Mouse (Mus musculus) cerebellum, adult 2 months (tissue): ENCODE results near the gene Odf4. TPM values are rescaled to one million over a fixed set of nuclear protein-coding genes. Genes with fewer than 3 reads are reported as not detected.
"Not testable (repeated sequence)": the region's sequence is repeated elsewhere in the genome, so short reads cannot be mapped to it uniquely, and the experiment has no call there.

Source experiments
- DNase-seq, 2 experiments: peaks; one replicate each; pipeline ENCODE4 v3.0.0; 2021
- H3K27ac ChIP-seq: fragments of 200-500 bp; 2 replicates; pipeline ENCODE4 v1.5.1; 2012; ENCODE audit warnings: low read length, control low read depth, inconsistent platforms; ENCODE audit not compliant: insufficient read depth
- H3K27me3 ChIP-seq: fragments of 200-500 bp; 2 replicates; pipeline ENCODE4 v1.6.1; 2012; ENCODE audit warnings: inconsistent platforms, mild to moderate bottlenecking, low read length, moderate library complexity; ENCODE audit not compliant: control insufficient read depth, insufficient read depth
- H3K4me1 ChIP-seq: fragments of 200-500 bp; 2 replicates; pipeline ENCODE4 v1.6.1; 2011; ENCODE audit warnings: low read length; ENCODE audit not compliant: control insufficient read depth, insufficient read depth
- H3K4me3 ChIP-seq: fragments of 200-500 bp; replicated peaks from 2 replicates; pipeline ENCODE3; 2011; ENCODE audit warnings: mild to moderate bottlenecking, low read depth, low read length, control low read depth; ENCODE audit not compliant: insufficient read depth
- CTCF ChIP-seq: fragments of 200-500 bp; IDR thresholded peaks from 2 replicates; pipeline ENCODE4 v1.5.1; 2011; ENCODE audit warnings: low read depth, mild to moderate bottlenecking, control low read depth, low read length, moderate library complexity, borderline replicate concordance; ENCODE audit not compliant: insufficient read depth
- POLR2A ChIP-seq: fragments of 200-500 bp; IDR thresholded peaks from 2 replicates; pipeline ENCODE4 v1.6.1; 2011; ENCODE audit warnings: low read length, control low read depth, borderline replicate concordance; ENCODE audit not compliant: insufficient read depth
- WGBS: fragments of 180-500 bp; shearing (Covaris S2); methylation state at CpG from one replicate; pipeline ENCODE4 v1.1.7; 2018; 5-methylcytosine and 5-hydroxymethylcytosine counted together
- polyA plus RNA-seq: library from polyadenylated mRNA; depleted of rRNA; stranded (reverse); fragments of >200 nt; gene quantifications from 2 replicates; pipeline ENCODE4 v1.2.3, GENCODE M21; 2012

Gene Odf4
- polyA plus RNA-seq, 1 experiment: 1.0 TPM

GRCm38 (mm10) chr11:68966554-68966953 is 39.7 kb upstream of the Odf4 start:
- H3K27me3 ChIP-seq: no peaks in the 10 kb centered on the region
- H3K27ac ChIP-seq: no peak overlapping the region
- DNase-seq: no peak
- no peak for TF ChIP-seq POLR2A
- H3K4me3 ChIP-seq: no peak overlapping the region
- WGBS: 63% methylated on average over 1 of the region's 1 CpGs
- H3K4me1 ChIP-seq: peaks cover 13% of the 10 kb centered on the region

DNA sequence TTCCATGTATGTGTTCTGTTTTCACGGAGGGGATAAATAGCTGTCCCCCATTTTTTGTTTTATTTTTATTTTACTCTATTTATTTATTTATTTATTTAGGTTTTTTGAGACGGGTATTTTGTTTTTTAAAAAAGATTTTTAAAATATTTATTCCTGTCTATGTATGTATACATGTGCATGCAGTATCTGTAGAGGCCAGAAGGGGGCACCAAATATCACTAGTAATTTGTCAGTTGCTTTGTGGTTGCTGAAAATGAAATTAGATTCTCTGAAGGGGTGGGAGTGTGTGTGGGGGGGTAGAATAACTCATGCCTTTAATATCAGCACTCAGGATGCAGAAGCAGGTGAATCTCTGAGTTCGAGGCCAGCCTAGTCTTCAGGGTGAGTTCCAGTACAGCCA is 39.0 kb upstream of the Odf4 start:
- Histone ChIP-seq H3K27me3 (no peaks in the 10 kb centered on the region), H3K27ac (no peak overlapping the region), H3K4me1 (peaks cover 11% of the 10 kb centered on the region), H3K4me3 (no peak overlapping the region)
- TF ChIP-seq CTCF: peak; percentile 8; the same call in 1 of the 2 replicates
- TF ChIP-seq POLR2A: no peak
- DNase-seq: peak; percentile 57 to 67
- WGBS: 26% methylated on average over 3 of the region's 3 CpGs

- H3K27ac ChIP-seq: no peak overlapping the region
- no peak for DNase-seq
- H3K27me3 ChIP-seq: no peaks in the 10 kb centered on the region
- TF ChIP-seq POLR2A (no peak), CTCF (no peak)
- no peak overlapping the region for H3K4me3 ChIP-seq
- H3K4me1 ChIP-seq: peaks cover 10% of the 10 kb centered on the region
Observed at GRCm38 (mm10) chr11:68965050-68965449, 38.2 kb upstream of the Odf4 start.

DNA sequence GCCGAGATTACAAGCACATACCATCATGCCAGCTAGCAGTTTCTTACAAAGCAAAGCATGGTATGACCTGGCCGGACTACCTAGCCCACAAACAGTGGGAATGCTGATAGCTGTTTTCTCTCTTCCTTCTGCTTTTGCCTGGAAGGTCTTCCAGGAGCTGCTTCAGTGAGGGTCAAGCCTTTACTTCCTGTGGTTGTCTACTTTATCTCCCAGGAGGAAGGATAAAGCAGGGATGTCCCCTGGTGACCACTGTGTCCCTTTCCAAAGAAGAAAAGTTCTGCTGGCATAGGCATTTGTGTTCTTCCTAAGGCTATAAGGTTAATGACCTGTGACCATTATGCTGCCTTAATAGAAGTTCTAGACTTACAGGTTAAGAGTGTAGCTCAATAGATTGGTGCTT is 36.5 kb upstream of the Odf4 start:
- Histone ChIP-seq H3K27me3 (no peaks in the 10 kb centered on the region), H3K4me1 (no peaks in the 10 kb centered on the region; the same call in 1 of the 2 replicates), H3K27ac (no peak overlapping the region), H3K4me3 (no peak overlapping the region)
- no peak for DNase-seq
- TF ChIP-seq CTCF (no peak), POLR2A (no peak)
- WGBS: 83% methylated on average over 2 of the region's 2 CpGs

- H3K27me3 ChIP-seq, DNase-seq, H3K4me1 ChIP-seq, H3K27ac ChIP-seq, H3K4me3 ChIP-seq: not testable (repeated sequence)
- 25% methylated on average over 11 of the region's 11 CpGs for WGBS
Observed at GRCm38 (mm10) chr11:68962159-68962558, 35.3 kb upstream of the Odf4 start.

- no peak for DNase-seq
- H3K4me1 ChIP-seq: no peaks in the 10 kb centered on the region
- no peak overlapping the region for H3K4me3 ChIP-seq
- TF ChIP-seq CTCF (no peak), POLR2A (no peak)
- H3K27me3 ChIP-seq: no peaks in the 10 kb centered on the region
- 64% methylated on average over 3 of the region's 3 CpGs for WGBS
- no peak overlapping the region for H3K27ac ChIP-seq
Observed at GRCm38 (mm10) chr11:68961596-68961995, 34.7 kb upstream of the Odf4 start.

DNA sequence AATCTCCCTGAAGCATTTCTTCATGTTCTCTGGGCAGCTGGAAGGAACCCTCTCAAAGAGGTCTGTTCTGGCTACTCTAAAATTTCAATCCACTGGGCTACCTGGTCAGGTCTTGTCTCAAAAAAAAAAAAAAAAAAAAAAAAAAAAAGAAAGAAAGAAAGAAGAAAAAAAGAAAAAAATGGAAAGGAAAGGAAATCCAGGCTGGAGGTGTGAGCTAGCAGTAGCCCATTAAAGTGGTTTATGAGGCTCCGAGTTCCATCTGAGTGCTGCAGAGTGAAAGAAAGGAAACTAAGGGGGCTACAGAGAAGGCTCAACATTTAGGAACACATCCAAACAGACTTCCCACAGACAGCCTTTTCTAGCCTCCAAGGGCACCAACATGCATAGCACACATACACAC is 31.1 kb upstream of the Odf4 start:
- Histone ChIP-seq H3K4me3 (no peak overlapping the region), H3K27me3 (no peaks in the 10 kb centered on the region), H3K27ac (no peak overlapping the region), H3K4me1 (peaks cover 3% of the 10 kb centered on the region; the same call in 1 of the 2 replicates)
- no peak for TF ChIP-seq POLR2A
- no peak for TF ChIP-seq CTCF
- no peak for DNase-seq
- 100% methylated on average over 1 of the region's 1 CpGs for WGBS

GRCm38 (mm10) chr11:68957308-68957707 is 30.4 kb upstream of the Odf4 start, which contains the start of gene Arhgef15:
Arhgef15 (minus strand) TSS chr11:68957480.
- H3K27ac ChIP-seq: no peak within 1 kb of the TSS

DNA sequence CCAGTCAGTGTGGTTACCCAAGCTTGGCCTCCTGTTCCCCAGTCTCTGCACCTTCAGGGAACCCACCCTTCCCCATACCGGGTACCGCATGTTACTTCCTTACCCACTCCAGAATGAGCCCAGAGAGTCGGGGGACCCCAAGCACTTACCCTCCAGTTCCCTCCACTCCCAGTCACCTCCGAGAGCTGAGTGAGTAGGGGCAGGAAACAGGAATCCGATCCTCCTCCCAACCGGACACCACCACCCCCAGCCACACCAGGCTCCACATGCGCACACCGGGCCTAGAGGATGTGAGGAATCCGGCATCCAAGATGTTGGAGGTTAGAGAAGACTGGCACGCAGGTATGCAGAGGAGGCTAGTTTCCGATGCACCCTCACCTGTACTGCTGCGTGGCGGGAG is 29.8 kb upstream of the Odf4 start:
- no peak for DNase-seq
- H3K27me3 ChIP-seq: no peaks in the 10 kb centered on the region
- H3K27ac ChIP-seq: no peak overlapping the region
- WGBS: 52% methylated on average over 13 of the region's 13 CpGs
- H3K4me1 ChIP-seq: peaks cover 3% of the 10 kb centered on the region; the same call in 1 of the 2 replicates
- TF ChIP-seq CTCF: no peak
- no peak for TF ChIP-seq POLR2A
- peak overlapping the region; percentile 4 for H3K4me3 ChIP-seq

More at GRCm38 (mm10) chr11:68957308-68957707, 30.4 kb upstream of the Odf4 start, which contains the start of gene Arhgef15:
- TF ChIP-seq CTCF (no peak), POLR2A (no peak)
- 55% methylated on average over 8 of the region's 8 CpGs for WGBS
- peak within 1 kb of the TSS; percentile 4 for H3K4me3 ChIP-seq
- DNase-seq: no peak
- H3K4me1 ChIP-seq: peaks cover 3% of the 10 kb centered on the region; the same call in 1 of the 2 replicates
- H3K27me3 ChIP-seq: no peaks in the 10 kb centered on the region
